Mouse (Mus musculus): Measurements from ENCODE around the gene Ripk4.

Gene Ripk4

DNA sequence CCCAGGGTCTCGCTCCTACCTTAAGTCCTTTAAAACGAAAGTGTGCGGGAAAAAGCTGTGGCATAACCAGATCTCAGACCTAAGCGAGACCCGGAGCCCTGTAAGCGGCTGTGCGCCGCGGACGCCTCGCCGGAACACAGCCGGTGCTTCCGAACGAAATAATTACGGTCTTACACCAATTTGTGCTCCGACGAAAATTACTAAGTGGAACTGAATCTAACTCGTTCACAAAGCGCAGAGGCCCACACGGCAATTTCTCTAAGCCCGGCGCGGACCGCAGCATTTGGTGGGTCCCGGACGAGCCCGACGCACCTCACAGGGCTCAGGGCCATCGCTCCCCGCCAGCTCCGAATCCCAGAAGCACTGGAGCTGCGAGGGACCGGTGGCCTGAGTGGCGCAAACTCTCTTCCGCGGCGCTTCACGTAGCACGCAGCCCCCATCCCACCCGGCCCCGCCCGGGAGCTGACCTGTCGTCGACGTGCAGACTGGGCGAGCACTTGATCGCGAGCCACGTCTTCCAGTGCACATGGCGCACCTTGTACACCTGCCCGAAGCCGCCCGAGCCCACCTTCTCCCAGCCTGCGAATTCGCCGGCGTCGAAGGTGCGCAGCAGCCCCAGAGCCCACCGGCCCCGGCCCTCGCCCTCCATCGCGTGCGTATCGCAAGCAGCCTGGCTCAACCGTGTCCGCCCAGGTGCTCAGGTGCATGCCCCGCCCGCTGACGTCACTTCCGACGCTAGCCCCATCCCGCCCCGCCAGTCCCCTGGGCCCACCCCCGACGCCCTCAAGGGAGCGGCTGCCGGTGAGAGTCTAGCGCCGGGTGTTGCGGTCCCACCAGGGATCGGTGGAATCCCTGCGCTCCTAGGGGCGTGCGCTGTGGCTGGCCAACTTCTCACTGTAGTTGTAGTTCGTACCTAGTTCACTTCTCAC, at the start of gene Ripk4:
Gene Ripk4, minus strand, starts transcription at position 727 of the 929 bp plus-strand sequence.
- no peak for DNase-seq (ENCODE audit: low read depth in 1 of 2, low spot score in 2 of 2)

DNA sequence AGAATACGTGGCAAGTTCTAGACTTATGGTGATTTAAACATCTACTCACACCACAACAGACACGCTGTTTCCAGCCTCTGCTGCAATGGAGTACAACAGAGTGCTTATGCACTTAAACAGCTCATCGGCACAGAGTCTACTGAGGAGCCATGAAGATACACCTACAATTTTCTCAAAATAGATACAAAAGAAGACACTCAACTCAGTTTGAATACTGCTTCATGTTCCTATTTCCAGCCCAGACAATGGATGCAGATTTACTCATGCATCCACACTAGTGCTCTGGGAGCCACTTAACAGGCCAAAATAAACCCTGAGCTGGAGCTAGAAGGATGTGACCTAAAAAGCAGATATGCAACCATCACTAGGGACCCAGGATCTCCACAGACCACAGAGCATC, 45.3 kb upstream of the Ripk4 start:
- no peak for DNase-seq (ENCODE audit: low read depth in 1 of 2, low spot score in 2 of 2)

DNA sequence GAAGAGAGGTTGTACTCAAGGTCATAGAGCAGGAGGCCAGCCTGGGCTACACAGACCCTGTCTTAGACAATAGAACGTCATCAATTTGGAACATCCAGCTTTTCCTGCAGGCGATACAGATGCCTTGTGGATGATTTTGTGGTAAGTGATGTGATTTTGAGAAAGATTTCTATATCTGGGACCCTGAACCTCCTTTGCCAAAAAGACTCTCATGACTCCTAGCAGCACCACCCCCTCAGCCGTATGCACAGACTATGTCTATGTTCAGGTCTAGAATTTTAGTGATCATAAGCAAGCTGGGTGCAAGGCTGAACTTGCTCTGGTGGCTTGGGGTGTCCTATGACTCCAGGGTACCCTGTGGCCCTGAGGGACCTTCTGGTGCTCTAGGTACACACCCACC, 42.1 kb upstream of the Ripk4 start:
- no peak for DNase-seq (ENCODE audit: low read depth in 1 of 2, low spot score in 2 of 2)

DNA sequence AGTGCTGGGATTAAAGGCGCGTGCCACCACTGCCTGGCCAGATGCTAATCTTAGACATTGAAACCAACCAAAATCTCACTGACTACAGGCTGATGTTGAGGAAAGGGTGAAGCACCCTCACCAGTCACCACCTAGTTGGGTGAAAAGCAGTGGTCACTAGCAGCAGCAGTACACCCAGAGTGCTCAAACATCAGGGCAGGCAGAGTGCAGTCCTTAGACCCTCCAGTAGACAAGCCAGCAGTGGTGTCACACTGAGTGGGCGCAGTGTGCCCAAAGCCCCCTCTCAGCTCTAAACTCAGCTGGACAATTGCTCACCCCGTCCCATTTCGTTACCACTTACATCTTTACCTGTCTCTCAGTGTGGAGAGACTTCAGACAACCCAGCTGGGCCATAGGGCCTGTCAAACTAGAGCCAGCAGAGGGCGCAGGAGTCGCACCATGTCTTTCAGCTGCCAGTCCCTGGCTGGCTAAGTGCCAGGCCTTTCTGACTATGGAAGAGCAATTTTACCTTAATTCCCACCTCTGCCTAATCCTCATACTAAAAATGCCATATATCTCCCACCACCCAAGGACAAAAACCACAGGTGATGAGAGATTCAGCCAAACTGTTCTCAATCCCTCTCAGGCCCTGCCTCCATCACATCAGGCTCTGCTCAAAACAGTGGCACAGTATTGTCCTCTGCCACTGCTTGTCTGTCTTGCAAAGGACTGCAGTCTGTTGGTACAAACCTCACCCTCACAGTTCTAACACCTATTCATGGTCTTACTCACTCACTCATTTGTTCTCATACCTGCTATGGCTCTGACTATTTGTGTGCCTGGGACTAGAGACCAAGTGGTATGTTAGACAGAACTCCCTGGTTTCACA, 41.3 kb upstream of the Ripk4 start:
- DNase-seq (ENCODE audit: low read depth in 1 of 2, low spot score in 2 of 2) = peak in 1 of 2 experiments; percentile 13

DNA sequence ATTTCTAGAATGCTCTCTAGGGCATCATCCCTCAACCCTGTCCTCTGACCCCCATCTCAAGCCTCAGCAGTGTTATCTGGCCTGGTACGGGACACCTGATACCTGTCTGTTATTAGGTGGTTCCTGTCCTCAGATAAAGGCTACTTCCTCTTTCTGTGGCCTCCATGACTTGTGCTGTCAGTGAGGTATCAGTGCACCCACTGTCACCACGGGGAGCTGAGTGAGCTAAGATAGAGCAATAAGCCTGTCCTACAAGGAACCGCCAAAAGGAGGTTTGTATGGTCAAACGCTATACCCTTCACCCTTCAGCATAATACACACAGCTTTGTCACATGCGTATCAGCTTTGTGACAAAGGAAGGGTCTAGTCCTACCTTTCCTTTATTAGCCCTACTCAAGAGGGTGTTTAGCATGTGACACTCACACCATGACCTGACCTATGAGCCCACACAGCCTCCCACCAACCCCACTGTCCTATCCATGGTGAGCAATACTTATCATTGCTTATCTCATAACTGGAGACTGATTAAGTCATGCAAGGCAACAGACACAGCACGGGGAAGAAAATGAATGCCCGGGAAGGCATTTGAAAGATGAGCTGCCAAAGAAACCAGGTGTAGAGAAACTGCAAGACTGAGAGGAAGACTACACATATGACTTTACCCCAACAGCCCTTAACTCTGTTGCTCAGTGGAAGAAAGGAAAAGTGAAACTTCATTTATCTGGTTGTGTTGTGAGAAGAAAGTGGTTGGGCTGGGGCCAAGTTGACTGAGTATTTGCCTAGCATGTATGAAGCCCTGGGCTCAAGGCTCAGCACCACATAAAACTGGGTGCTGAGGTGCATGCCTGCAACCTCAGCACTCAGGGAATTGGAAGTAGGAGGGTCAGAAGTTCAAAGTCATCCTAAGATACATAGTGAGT, 34.6 kb upstream of the Ripk4 start:
- DNase-seq (ENCODE audit: low read depth in 1 of 2, low spot score in 2 of 2) = no peak

DNA sequence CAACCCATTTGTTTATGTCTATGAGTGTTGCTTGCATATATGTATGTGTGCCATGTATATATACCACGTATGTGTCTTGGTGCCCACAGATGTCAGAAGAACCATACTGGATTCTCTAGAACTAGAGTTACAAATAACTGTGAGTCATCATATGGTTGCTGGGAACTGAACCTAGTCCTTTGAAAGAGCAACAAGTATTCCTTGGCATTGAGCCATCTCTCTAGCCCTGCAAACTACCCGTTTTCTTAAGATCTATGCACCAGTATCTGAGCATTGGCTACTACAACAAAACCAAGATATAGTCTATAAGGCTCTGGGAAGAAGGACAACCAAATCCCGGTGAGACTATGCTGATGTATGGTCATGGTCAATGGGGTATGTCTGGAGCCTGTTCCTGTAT, 33.6 kb upstream of the Ripk4 start:
- no peak for DNase-seq (ENCODE audit: low read depth in 1 of 2, low spot score in 2 of 2)

DNA sequence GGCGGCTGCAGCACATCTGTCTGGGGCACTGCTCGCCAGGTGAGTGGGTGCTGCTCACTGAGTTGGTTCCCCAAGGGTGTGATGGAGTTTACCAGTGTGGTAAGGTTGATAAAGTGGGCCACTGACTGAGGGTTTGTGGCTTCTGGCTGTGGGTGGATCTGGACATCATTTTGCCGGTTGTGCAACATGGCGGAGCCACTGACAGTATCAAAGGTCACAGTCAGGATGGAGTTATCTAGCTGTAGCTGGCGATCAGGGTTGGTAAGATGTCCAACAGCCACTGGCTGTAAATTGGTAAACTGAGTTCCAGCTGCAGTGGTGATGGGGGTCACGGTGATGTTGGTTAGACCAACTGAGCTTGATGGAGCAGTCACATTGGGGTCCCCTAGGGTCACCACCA, 30.7 kb upstream of the Ripk4 start:
- DNase-seq (ENCODE audit: low read depth in 1 of 2, low spot score in 2 of 2) = no peak

DNA sequence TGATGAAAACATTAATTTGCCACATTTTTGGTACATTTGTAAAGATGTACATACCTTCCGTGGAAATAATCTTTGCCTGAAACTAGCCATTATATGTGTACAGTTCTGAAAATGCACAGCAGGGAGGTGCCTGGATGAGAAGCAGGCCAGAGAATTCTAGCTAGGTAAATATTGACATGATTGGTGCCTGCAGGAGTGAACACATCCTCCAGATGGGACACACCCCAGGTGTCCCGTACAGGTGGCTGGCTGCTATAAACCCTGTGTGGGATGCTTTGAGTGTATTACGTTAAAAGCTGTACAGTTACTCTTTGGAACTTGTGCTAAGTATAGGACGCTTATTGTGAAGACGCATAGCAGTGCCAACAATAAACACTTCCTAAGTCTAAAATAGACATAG, 19.5 kb upstream of the Ripk4 start:
- DNase-seq (ENCODE audit: low read depth in 1 of 2, low spot score in 2 of 2) = no peak

DNA sequence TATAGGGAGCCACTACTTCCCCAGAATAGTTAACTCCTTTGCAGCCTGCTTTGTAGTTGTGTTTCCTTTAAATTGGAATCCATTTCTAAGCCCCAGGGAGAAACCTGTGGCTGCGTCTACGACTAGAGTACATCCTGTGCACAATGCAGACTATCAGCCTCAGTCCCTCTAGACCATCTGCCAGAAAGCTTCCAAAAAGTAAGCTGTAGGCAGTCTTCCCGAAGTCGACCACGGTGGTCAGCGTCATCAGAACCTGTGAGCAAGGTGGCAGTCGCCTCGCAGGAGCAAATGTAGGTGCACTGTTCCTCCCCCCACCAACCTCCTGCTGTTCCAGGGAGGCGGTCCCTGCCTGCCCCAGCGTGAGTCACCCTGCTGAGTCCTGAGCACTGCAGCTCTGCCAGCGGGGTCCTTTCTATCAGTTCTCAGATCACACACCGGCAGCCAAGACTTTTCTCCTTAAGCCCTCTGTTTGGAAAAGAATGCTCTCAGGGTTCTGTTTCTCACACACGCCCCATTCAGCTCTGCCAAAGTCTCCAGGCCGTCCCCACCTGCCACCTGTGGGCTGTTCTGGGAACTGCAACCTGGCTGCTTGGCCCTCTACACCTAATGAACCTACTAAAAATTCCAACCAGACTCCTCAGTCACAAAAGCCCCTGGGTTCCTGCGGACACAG, 14.9 kb upstream of the Ripk4 start:
- peak in 1 of 2 experiments; percentile 10 for DNase-seq (ENCODE audit: low read depth in 1 of 2, low spot score in 2 of 2)

DNA sequence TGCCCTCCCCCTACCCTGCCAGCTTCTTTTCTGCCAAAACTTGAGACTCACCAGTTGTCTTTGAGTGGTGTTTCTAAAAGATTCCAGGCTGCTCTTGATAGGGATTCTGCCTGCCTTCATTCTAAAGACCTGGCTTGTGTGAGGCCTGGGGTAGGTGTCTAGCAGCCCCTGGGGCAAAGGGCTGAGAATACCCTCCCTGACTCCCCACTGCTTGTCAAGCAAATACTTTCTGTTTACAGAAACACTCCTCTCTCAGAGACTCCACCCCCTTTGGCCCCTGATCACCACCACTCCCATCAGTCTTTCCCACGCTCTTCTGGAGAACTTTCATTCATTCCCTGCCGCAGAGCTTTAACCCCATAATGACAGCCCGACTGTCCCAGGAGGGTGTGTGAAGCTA, 2.9 kb upstream of the Ripk4 start:
- no peak for DNase-seq (ENCODE audit: low read depth in 1 of 2, low spot score in 2 of 2)

DNA sequence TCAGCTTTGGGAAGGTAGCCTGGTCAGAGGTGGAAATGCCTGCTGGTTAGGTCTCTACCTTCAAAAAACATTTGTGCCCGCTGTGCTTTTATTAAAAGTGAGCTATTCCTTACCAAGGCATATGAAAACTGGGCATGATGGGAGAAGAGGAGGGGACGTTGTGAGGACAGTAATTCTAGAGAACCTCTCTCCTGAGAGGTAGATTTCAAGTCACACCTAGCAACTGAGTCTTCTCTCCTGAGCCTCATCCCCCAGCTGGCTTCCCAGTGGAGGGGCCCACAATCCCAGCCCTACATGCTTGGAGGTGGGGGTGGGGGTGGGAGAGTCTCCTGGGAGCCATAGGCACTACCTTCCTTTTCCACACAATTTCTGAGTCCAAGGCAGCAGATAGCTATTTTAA, 1.0 kb upstream of the Ripk4 start:
- DNase-seq (ENCODE audit: low read depth in 1 of 2, low spot score in 2 of 2) = no peak

DNA sequence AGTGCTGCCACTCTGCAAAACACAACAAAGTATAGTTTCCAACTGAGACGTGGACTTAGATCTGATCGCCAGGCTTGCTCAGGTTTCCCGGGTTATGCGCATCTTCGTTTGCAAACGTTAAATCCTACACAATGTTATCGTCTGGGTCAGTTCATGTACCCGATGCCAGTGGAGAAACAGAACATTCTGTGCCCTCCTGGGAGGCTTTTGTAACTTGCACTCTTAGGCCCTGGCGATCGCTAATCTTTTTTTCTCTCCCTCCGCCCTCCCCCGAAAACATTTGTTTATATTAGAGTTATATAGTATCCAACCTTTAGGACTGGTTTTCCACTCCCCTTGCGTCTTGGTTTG, 378 bp upstream of the Ripk4 start:
- no peak for DNase-seq (ENCODE audit: low read depth in 1 of 2, low spot score in 2 of 2)

DNA sequence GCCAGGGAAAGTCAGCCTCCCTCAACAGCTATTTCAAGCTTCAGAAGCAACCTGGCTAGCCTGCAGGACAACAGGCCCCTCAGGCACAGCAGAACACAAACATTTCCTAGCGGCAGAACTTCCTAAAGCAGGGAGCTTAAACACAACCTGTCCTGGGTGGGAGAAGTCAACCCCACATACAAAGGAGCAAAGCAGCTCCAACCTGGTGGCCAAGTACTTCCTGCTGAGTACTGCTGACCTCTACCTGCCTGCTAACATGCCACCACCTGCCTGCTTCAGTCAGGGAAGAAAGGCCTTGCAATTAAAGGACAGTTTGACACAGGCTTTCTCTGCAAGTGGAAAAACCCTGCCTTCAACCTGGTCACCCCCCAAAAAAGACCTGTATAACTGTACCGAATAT, 1.8 kb downstream of the Ripk4 start:
- DNase-seq (ENCODE audit: low read depth in 1 of 2, low spot score in 2 of 2) = no peak

DNA sequence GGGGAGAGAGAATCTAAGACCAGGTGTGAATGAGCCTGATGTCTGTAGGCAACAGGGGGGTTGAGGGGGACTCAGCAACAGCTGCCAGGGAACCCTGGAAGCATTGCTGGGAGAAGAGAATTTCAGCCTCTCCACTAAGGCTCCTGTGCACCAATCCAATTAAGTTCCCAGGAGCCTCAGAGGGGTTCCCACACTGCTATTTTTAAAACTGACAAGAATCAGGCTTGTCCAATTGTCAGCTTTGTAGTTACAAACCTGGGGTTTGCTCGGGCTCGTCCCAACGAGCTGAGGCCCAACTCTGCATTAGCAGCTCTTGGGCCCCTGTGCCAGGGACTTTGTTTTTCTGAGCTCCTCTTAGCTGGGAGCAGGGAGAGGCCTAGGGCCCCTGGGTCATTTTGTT, 3.9 kb downstream of the Ripk4 start:
- no peak for DNase-seq (ENCODE audit: low read depth in 1 of 2, low spot score in 2 of 2)

DNA sequence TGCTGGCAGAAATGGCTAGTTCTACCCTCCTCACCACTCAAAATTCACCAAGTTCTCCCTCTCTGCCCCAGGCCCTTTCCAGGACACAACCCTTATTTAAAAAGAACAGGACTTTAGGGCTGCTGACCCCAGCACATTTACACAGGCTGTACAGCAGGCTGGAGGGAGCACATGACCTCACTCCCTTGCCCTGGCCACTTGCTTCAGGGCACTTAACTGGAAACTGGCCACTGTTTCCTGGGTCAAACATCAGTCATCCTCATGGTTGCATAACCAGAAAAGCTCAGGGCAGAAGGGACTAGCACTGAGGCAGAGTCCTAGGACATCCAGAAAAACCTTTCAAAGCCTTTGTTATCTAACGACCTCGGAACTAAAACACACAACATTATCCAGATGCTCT, 5.3 kb downstream of the Ripk4 start:
- no peak for DNase-seq (ENCODE audit: low read depth in 1 of 2, low spot score in 2 of 2)

DNA sequence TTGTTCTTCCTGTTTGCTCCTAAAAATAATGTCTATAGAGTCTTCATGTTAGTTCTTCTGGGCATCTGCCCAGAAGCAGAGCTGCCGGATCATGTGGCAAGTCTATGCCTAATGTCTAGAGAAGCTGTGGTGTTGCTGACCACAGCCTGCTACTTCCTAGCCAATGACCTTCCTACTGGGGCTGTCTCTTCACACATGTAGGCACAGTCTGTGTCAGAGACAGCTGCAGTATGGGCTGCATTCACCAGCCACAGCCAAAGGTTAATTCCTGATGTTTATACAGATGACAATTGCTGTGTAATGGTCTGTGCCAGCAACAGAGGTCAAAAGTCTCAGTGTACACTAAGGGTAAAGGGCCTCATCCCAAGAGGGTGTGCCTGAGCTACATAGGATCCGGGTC, 7.1 kb downstream of the Ripk4 start:
- no peak for DNase-seq (ENCODE audit: low read depth in 1 of 2, low spot score in 2 of 2)

DNA sequence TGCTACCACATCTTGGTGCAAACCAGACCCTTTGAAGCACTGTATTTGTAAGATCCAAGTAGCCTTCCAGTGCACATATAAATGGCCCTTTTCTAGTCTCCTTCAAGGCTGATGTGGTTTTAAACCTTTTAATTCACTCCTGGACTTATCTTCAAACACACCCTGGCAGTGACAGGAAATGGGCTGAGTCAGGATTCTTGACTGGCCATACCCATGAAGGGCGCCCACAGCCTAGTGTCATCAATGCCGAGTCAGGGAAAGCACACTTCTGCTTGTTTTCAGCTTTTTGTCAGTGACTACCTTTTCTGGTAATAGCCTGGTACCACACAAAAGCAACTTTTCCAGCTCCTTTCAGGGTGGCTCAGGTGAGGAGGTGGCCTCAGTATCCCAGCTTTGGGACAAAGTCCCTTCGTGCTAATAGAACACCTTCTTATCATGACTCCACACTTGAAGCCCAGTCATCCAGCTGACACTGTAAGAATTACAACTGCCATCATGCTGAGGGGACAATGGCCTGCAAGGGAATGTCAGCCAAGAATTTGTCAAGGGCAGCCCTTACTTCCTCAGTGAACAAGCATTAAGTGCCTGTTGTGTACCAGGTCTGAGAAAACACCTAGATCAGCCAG, 11.2 kb downstream of the Ripk4 start:
- DNase-seq (ENCODE audit: low read depth in 1 of 2, low spot score in 2 of 2) = no peak

DNA sequence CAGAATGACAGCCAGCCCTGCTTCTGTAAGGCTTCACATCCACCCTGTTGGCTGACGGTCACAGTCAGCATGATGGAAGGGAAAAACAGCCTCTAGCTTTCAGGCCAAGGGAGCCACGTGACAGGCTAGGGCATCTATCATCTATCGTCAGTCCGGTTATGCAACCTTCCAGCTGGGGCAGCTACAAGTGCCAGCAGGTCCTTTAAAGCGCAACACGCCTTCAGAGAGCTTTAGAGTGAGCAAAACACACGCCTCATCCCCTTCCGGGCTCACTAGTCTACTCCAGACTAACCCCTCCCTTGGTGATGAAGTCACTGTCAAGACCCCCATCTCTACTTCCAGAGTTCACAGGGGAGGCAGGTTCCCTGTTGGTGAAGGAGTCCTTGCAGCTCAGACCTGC, 11.7 kb downstream of the Ripk4 start:
- DNase-seq (ENCODE audit: low read depth in 1 of 2, low spot score in 2 of 2) = no peak

DNA sequence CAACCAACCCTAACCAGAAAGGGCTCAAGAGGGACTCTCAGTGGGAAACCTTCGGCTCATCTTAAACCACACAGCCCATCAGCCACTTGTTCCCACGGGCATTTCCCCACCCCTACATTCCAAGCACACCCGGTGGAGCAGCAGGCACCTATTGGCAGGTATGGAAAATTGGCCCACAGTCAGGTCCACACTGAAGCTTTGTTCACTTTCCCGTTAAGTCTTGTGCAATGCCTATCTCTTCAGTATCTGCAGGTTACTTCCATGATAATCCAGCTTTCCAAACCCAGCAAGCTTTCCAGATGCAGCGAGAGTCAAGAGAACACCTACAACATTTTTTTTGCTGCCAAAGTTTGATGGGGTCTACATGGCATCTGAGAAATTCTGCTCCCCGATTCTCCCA, 15.2 kb downstream of the Ripk4 start:
- DNase-seq (ENCODE audit: low read depth in 1 of 2, low spot score in 2 of 2) = no peak

DNA sequence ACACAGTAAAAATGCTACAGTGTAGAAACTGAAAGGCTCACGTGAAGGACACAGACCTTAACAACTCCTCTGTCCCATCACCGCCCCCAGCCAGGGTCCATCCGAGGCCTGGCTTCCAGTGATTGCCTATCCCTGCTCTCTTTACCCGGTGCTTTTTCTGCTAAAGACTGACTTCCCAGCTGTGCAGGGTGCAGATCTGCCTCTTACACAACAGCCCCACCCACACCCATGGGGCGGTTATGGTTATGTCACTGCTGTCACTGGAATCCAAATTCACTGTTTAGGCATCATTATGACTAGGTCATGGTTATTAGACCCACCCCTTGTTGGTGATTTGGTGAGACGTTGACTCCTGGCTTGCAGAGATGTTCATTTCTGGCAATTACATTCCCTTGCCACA, 25.6 kb downstream of the Ripk4 start:
- DNase-seq (ENCODE audit: low read depth in 1 of 2, low spot score in 2 of 2) = no peak

Data from monocyte, adult 2 months (primary cell).